Mouse (Mus musculus) intestine, embryonic 16.5 days (tissue): ENCODE results near the gene Ric1. TPM values are rescaled to one million over a fixed set of nuclear protein-coding genes. Genes with fewer than 3 reads are reported as not detected.

Experiments used
- ATAC-seq: fragments of 200-750 bp; cut with Nextera tagmentation; 2 replicates; pipeline ENCODE4 v1.8.0; 2017; ENCODE audit warnings: moderate TSS enrichment, moderate library complexity
- H3K27ac ChIP-seq: fragments of 300-500 bp; sonication (generic); 2 replicates; pipeline ENCODE4 v1.5.1; 2014; ENCODE audit warnings: mild to moderate bottlenecking, low read length
- H3K27me3 ChIP-seq: fragments of 300-500 bp; sonication (generic); replicated peaks from 2 replicates; pipeline ENCODE4 v1.6.1; 2014; ENCODE audit warnings: low read length, control low read depth, mixed read lengths; ENCODE audit not compliant: control insufficient read depth, insufficient read depth
- H3K36me3 ChIP-seq: fragments of 300-500 bp; sonication (generic); 2 replicates; pipeline ENCODE4 v1.6.1; 2014; ENCODE audit warnings: low read length, control low read depth; ENCODE audit not compliant: control insufficient read depth, insufficient read depth
- H3K4me1 ChIP-seq: fragments of 300-500 bp; sonication (generic); 2 replicates; pipeline ENCODE4 v1.6.1; 2014; ENCODE audit warnings: low read length, control low read depth, mixed read lengths; ENCODE audit not compliant: control insufficient read depth, insufficient read depth
- H3K4me2 ChIP-seq: fragments of 300-500 bp; sonication (generic); 2 replicates; pipeline ENCODE4 v1.6.1; 2014; ENCODE audit warnings: low read depth, low read length, control low read depth
- H3K4me3 ChIP-seq: fragments of 300-500 bp; sonication (generic); 2 replicates; pipeline ENCODE4 v1.5.1; 2014; ENCODE audit warnings: mild to moderate bottlenecking, low read length
- H3K9ac ChIP-seq: fragments of 300-500 bp; sonication (generic); 2 replicates; pipeline ENCODE4 v1.6.1; 2014; ENCODE audit warnings: low read depth, low read length
- H3K9me3 ChIP-seq: fragments of 300-500 bp; sonication (generic); 2 replicates; pipeline ENCODE4 v1.6.1; 2016; ENCODE audit warnings: low read length, control low read depth; ENCODE audit not compliant: control insufficient read depth
- WGBS: fragments of 180-500 bp; shearing (Covaris S2); extraction: QIAGEN DNeasy Blood & Tissue Kit; methylation state at CpG from one replicate; pipeline ENCODE4 v1.1.7; 2014; 5-methylcytosine and 5-hydroxymethylcytosine counted together
- polyA plus RNA-seq: library from polyadenylated mRNA; unstranded; fragments of >200 nt; fragmentation: Nextera tagmentation; extraction: Ambion mirVana; gene quantifications from 2 replicates; pipeline ENCODE4 v1.2.1, GENCODE M21; 2015

Gene Ric1
- polyA plus RNA-seq, 1 experiment from 2014 or later, result 8.0 TPM

GRCm38 (mm10) chr19:29644747-29645146 is 122.7 kb downstream of the Ric1 start:
- H3K4me2 ChIP-seq, result no peak overlapping the region
- no peak for ATAC-seq
- H3K27ac ChIP-seq, result no peak overlapping the region
- no peak overlapping the region for H3K4me3 ChIP-seq
- H3K9me3 ChIP-seq, result no peaks in the 10 kb centered on the region
- WGBS, result 95% methylated on average over 6 of the region's 6 CpGs
- no peak overlapping the region for H3K9ac ChIP-seq
- no peaks in the 10 kb centered on the region for H3K27me3 ChIP-seq
- H3K4me1 ChIP-seq, result peaks cover 9% of the 10 kb centered on the region
- H3K36me3 ChIP-seq, result peaks cover 4% of the 10 kb centered on the region; the same call in 1 of the 2 replicates

- Histone ChIP-seq H3K9me3 (no peaks in the 10 kb centered on the region), H3K4me1 (no peaks in the 10 kb centered on the region), H3K4me3 (peak within 1 kb of the TSS; percentile 86), H3K27ac (peak within 1 kb of the TSS; percentile 81), H3K36me3 (peaks cover 4% of the 10 kb centered on the region; the same call in 1 of the 2 replicates), H3K27me3 (no peaks in the 10 kb centered on the region), H3K9ac (peak within 1 kb of the TSS; percentile 90), H3K4me2 (peak within 1 kb of the TSS; percentile 59)
- under 1% methylated on average over 89 of the region's 90 CpGs for WGBS
- peak; percentile 95 for ATAC-seq
Measured at GRCm38 (mm10) chr19:29647651-29648549, 125.8 kb downstream of the Ric1 start, which contains the start of gene Ermp1. TSS of gene Ermp1 (minus strand) at chr19:29648415.

GRCm38 (mm10) chr19:29648550-29648914 is 126.5 kb downstream of the Ric1 start:
- 27% methylated on average over 4 of the region's 4 CpGs for WGBS
- Histone ChIP-seq H3K4me1 (no peaks in the 10 kb centered on the region), H3K9ac (no peak overlapping the region; the same call in 1 of the 2 replicates), H3K4me2 (0 out of 2 replicates have a peak overlapping the region, but pooled peaks have one; percentile 30), H3K36me3 (peaks cover 4% of the 10 kb centered on the region; the same call in 1 of the 2 replicates), H3K4me3 (peak overlapping the region; percentile 86; the same call in 1 of the 2 replicates), H3K9me3 (no peaks in the 10 kb centered on the region), H3K27ac (no peak overlapping the region; the same call in 1 of the 2 replicates), H3K27me3 (no peaks in the 10 kb centered on the region)
- no peak for ATAC-seq

GRCm38 (mm10) chr19:29649683-29650082 is 127.6 kb downstream of the Ric1 start:
- Histone ChIP-seq H3K4me3 (no peak overlapping the region), H3K9ac (no peak overlapping the region), H3K4me1 (no peaks in the 10 kb centered on the region), H3K27ac (no peak overlapping the region), H3K4me2 (no peak overlapping the region), H3K36me3 (peaks cover 4% of the 10 kb centered on the region; the same call in 1 of the 2 replicates), H3K9me3 (no peaks in the 10 kb centered on the region), H3K27me3 (no peaks in the 10 kb centered on the region)
- peak; percentile 16 for ATAC-seq
- 87% methylated on average over 1 of the region's 1 CpGs for WGBS

GRCm38 (mm10) chr19:29653768-29654265 is 131.7 kb downstream of the Ric1 start:
- Histone ChIP-seq H3K4me1 (no peaks in the 10 kb centered on the region), H3K4me3 (no peak overlapping the region), H3K9me3 (no peaks in the 10 kb centered on the region), H3K27me3 (no peaks in the 10 kb centered on the region), H3K36me3 (no peaks in the 10 kb centered on the region), H3K27ac (no peak overlapping the region), H3K9ac (no peak overlapping the region), H3K4me2 (no peak overlapping the region)
- ATAC-seq, result no peak
- WGBS, result 89% methylated on average over 9 of the region's 9 CpGs

GRCm38 (mm10) chr19:29655148-29655547 is 133.1 kb downstream of the Ric1 start:
- H3K4me1 ChIP-seq, result no peaks in the 10 kb centered on the region
- 46% methylated on average over 6 of the region's 6 CpGs for WGBS
- H3K4me3 ChIP-seq, result no peak overlapping the region
- H3K4me2 ChIP-seq, result no peak overlapping the region
- H3K27me3 ChIP-seq, result no peaks in the 10 kb centered on the region
- H3K9me3 ChIP-seq, result no peaks in the 10 kb centered on the region
- no peak for ATAC-seq
- no peak overlapping the region for H3K9ac ChIP-seq
- H3K36me3 ChIP-seq, result no peaks in the 10 kb centered on the region
- no peak overlapping the region for H3K27ac ChIP-seq

- Histone ChIP-seq H3K27me3 (no peaks in the 10 kb centered on the region), H3K4me3 (no peak overlapping the region), H3K27ac (no peak overlapping the region), H3K9me3 (no peaks in the 10 kb centered on the region), H3K9ac (no peak overlapping the region), H3K36me3 (no peaks in the 10 kb centered on the region), H3K4me2 (no peak overlapping the region), H3K4me1 (no peaks in the 10 kb centered on the region)
- ATAC-seq, result no peak
- 76% methylated on average over 4 of the region's 4 CpGs for WGBS
Measured at GRCm38 (mm10) chr19:29656029-29656428, 133.9 kb downstream of the Ric1 start.

Other genes with a start within 250 kb of the Ric1 start
- gene Insl6, start 196.9 kb upstream of the Ric1 start, polyA plus RNA-seq, result 19.1 and 19.9 TPM in 2 replicates
- gene Rln1, start 187.6 kb upstream of the Ric1 start, polyA plus RNA-seq, result not detected in 2 replicates
- 237 and 261 TPM in 2 replicates for gene Plgrkt, start 154.9 kb upstream of the Ric1 start, polyA plus RNA-seq
- 0.51 and 0.64 TPM in 2 replicates for gene Cd274, start 154.8 kb upstream of the Ric1 start, polyA plus RNA-seq
- gene Pdcd1lg2, start 111.4 kb upstream of the Ric1 start, polyA plus RNA-seq, result 0.11 and 0.17 TPM in 2 replicates
- 7.5 and 8.7 TPM in 2 replicates for gene Ermp1, start 126.1 kb downstream of the Ric1 start, polyA plus RNA-seq
- gene Mlana, start 175.5 kb downstream of the Ric1 start, polyA plus RNA-seq, result not detected in 2 replicates